Mouse (Mus musculus): ENCODE results near the gene Rgs7.

- TF ChIP-seq CTCF (IDR thresholded peaks at IDR 0.05; ENCODE audit: extremely low read depth, insufficient read length, insufficient replicate concordance, low read depth, low read length) (no peak), POLR2A (IDR thresholded peaks at IDR 0.05; ENCODE audit: low read depth, low read length) (no peak)
These were observed 19.2 kb downstream of the Rgs7 start for GRCm38 (mm10) chr1:175473060-175473459.
